Mouse (Mus musculus): ENCODE measurements at regions not wholly inside any gene's neighbourhood (a gene's known extent, or its start where the extent isn't known, plus 50 kb on each side); places are given as distances from the start of the nearest gene placed in this dataset.
A peak's percentile ranks its signal among the peaks of the same experiment; 100 is the strongest.

GRCm38 (mm10) chr8:53749263-53749662, 110.4 kb upstream of the Neil3 start:
- intact Hi-C loops (cut with DNase I): no loop called here
- no peak for DNase-seq (ENCODE audit: low spot score in 2 of 2)

GRCm38 (mm10) chr8:53769211-53769610, 130.3 kb upstream of the Neil3 start:
- intact Hi-C loops (cut with DNase I): no loop called here
- DNase-seq (ENCODE audit: low spot score in 2 of 2): no peak

GRCm38 (mm10) chr8:53775511-53775910, 136.6 kb upstream of the Neil3 start:
- no peak for DNase-seq (ENCODE audit: low spot score in 2 of 2)
- intact Hi-C loops (cut with DNase I): no loop called here

GRCm38 (mm10) chr8:53780886-53781285, 142.0 kb upstream of the Neil3 start:
- DNase-seq (ENCODE audit: low spot score in 2 of 2): no peak
- intact Hi-C loops (cut with DNase I): no loop called here

- intact Hi-C loops (cut with DNase I): no loop called here
- DNase-seq (ENCODE audit: low spot score in 2 of 2): no peak
These were observed 143.0 kb upstream of the Neil3 start for GRCm38 (mm10) chr8:53781885-53782284.

GRCm38 (mm10) chr8:53788202-53788601, 149.3 kb upstream of the Neil3 start:
- no peak for DNase-seq (ENCODE audit: low spot score in 2 of 2)
- intact Hi-C loops (cut with DNase I): no loop called here

GRCm38 (mm10) chr8:53821148-53821547, 182.3 kb upstream of the Neil3 start:
- intact Hi-C loops (cut with DNase I): no loop called here
- DNase-seq (ENCODE audit: low spot score in 2 of 2): no peak

- intact Hi-C loops (cut with DNase I): no loop called here
- no peak for DNase-seq (ENCODE audit: low spot score in 2 of 2)
These were observed 188.5 kb upstream of the Neil3 start for GRCm38 (mm10) chr8:53827395-53827794.

GRCm38 (mm10) chr8:53847821-53848220, 209.0 kb upstream of the Neil3 start:
- intact Hi-C loops (cut with DNase I): no loop called here
- DNase-seq (ENCODE audit: low spot score in 2 of 2): no peak

- intact Hi-C loops (cut with DNase I): no loop called here
- peak in 1 of 2 experiments; percentile 33 for DNase-seq (ENCODE audit: low spot score in 2 of 2)
These were observed 208.8 kb upstream of the Vegfc start for GRCm38 (mm10) chr8:53868567-53868966.

- intact Hi-C loops (cut with DNase I): loop anchor here (2.0 to 10.0 kb wide), 2 partner anchors 285 to 621 kb away; no protein-coding TSS in a partner anchor
- DNase-seq (ENCODE audit: low spot score in 2 of 2): peak in 1 of 2 experiments; percentile 15
These were observed 207.3 kb upstream of the Vegfc start for GRCm38 (mm10) chr8:53869997-53870596.

- no peak for DNase-seq (ENCODE audit: low spot score in 2 of 2)
- intact Hi-C loops (cut with DNase I): loop anchor here (10.0 kb wide), 1 partner anchor 283 kb away; no protein-coding TSS in a partner anchor
These were observed 205.3 kb upstream of the Vegfc start for GRCm38 (mm10) chr8:53872033-53872619.

GRCm38 (mm10) chr8:53878846-53879245, 198.6 kb upstream of the Vegfc start:
- DNase-seq (ENCODE audit: low spot score in 2 of 2): no peak
- intact Hi-C loops (cut with DNase I): loop anchor here (10.0 kb wide), 1 partner anchor 276 kb away; no protein-coding TSS in a partner anchor

GRCm38 (mm10) chr8:53881551-53881950, 195.9 kb upstream of the Vegfc start:
- DNase-seq (ENCODE audit: low spot score in 2 of 2): no peak
- intact Hi-C loops (cut with DNase I): no loop called here

GRCm38 (mm10) chr8:53892205-53892710, 185.1 kb upstream of the Vegfc start:
- intact Hi-C loops (cut with DNase I): no loop called here
- DNase-seq (ENCODE audit: low spot score in 2 of 2): peak; percentile 5 to 56

GRCm38 (mm10) chr8:53892770-53893169, 184.6 kb upstream of the Vegfc start:
- DNase-seq (ENCODE audit: low spot score in 2 of 2): peak in 1 of 2 experiments; percentile 39
- intact Hi-C loops (cut with DNase I): no loop called here

GRCm38 (mm10) chr8:53922343-53922742, 155.1 kb upstream of the Vegfc start:
- intact Hi-C loops (cut with DNase I): no loop called here

GRCm38 (mm10) chr8:53930685-53931084, 146.7 kb upstream of the Vegfc start:
- no peak for DNase-seq (ENCODE audit: low spot score in 2 of 2)
- intact Hi-C loops (cut with DNase I): no loop called here

More at GRCm38 (mm10) chr8:53922343-53922742, 155.1 kb upstream of the Vegfc start:
- DNase-seq (ENCODE audit: low spot score in 2 of 2): no peak

GRCm38 (mm10) chr8:53938392-53938791, 139.0 kb upstream of the Vegfc start:
- no peak for DNase-seq (ENCODE audit: low spot score in 2 of 2)
- intact Hi-C loops (cut with DNase I): no loop called here

GRCm38 (mm10) chr8:53939519-53939918, 137.9 kb upstream of the Vegfc start:
- intact Hi-C loops (cut with DNase I): no loop called here
- DNase-seq (ENCODE audit: low spot score in 2 of 2): no peak

GRCm38 (mm10) chr8:53941144-53941543, 136.3 kb upstream of the Vegfc start:
- intact Hi-C loops (cut with DNase I): no loop called here
- DNase-seq (ENCODE audit: low spot score in 2 of 2): no peak

Measured in left cerebral cortex, postnatal 25 days (tissue).